Mouse (Mus musculus) A20 (cell line): ENCODE measurements around the gene Wnt9a.
"Not testable (repeated sequence)": the region's sequence is repeated elsewhere in the genome, so short reads cannot be mapped to it uniquely, and the experiment has no call there.

Experiments
- DNase-seq: peaks from one replicate; pipeline ENCODE4 v3.0.0-alpha.2; 2011; ENCODE audit warnings: low read depth, low spot score

The Wnt9a gene

DNA sequence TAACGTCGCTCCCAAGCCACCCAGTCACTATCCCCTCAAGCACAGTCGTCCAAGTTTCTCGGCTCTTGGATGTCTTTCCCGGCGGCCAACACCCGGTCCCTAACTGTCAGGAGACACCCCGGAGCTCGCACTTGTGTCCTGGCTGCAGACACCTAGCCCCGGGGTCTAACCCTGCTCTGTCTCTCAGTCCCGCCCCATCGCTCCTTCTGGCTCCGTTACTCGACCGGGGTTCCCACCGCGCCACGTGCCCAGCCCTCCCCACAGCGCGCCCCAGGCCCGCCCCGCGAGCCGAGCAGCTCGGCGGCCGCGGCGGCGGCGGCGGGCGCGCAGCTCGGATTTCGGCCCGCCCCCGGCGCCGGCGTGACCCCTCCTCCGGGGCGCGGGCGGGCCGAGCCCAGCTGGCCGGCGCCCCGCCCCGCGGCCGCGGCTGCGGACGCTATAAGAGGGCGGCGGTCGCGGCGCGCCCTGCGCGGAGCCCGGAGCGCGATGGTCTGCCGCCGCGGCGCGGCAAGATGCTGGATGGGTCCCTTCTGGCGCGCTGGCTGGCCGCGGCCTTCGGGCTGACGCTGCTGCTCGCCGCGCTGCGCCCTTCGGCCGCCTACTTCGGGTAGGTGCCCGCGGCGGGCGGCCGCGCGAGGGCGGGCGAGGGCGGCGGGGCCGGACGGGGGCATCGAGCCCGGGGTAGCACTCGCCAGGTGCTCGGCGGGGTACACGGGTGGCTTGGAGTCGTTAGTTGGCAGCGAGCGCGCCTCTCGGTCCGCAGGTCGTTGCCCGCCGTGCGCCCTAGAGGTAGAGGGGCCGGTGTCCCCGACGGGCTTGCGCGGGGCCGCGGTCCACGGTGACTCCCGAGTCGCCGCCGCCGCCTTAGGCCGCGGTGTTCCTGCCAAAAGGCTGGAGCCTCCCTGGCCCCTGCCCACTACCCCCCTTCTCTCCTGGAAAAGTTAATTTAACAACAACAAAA is at the start of gene Wnt9a:
Gene Wnt9a, plus strand, starts transcription at position 468 of the 961 bp plus-strand sequence.
- DNase-seq, result no peak

DNA sequence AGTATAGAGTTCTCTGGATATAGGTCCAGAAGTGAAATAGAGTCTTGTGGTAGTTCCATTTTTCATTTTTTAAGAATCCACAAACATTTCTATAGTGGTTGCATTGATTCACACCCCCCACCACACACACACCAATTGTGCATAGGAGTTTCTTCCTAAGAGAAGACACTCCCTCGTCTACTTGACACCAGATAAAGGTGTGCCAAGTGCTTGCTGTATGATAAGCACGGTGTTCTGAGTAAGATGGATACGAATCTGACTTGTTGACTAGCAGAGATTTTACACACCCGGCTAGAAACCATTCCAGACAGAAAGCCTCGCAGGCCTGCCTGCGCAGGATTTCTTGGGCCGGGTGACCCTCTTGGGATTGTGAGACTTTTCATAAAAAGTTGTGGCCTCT is 47.1 kb upstream of the Wnt9a start:
- DNase-seq, result no peak

DNA sequence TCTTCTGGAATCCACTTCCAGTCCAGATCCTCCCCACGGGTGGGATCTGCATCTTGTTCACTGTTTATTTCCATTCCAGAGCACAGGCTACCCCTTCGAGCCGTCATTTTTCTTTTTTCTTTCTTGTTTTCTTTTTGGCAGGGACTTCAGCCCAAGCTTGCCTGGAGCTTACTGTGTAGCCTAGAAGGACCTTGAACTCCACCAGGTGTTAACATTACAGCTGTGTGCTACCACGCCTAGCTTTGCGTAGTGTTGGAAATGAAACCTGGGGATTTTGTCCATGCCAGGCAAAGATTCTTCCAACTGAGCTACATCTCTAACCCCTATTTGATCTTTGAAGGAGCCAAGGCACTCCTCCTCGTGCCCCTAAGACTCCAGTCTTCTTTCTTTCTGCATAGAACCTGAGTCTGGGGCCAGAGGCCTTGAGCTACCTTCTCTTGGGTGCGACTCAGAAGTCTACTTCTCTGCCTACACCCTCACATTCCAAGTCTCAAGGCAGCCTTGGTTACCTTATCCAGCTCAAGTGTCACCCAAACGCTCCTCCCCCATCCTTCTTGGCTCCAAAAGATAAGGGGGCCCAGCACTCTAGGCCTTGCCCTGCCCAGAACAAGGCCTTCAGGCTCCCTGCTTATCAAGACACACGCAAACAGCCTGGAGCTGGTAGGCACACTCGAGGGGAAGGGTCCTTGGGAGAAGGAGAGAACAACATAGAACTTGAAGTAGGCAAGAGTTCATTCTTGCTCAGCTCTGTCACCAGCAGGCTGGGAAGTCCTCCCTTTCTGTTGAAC is 45.8 kb upstream of the Wnt9a start:
- no peak for DNase-seq

DNA sequence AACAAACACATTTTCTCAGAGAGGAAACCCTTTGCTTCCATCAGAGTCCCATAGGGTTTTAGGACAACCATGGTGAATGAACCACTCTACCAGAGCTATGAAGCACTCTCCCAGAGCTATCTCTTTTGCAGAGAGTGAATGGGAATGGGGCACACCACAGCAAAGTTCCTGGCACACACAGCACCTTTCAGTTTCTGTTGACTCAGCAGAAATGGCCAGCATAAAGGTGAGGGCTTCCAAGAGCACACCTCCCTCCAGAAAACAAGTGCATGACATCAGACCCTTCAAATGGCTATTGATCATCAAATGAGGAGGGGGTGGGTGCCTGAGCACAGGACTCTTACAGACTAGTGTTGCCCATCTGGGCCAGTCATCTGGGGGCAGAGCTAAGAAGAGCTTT is 44.4 kb upstream of the Wnt9a start:
- DNase-seq, result no peak

DNA sequence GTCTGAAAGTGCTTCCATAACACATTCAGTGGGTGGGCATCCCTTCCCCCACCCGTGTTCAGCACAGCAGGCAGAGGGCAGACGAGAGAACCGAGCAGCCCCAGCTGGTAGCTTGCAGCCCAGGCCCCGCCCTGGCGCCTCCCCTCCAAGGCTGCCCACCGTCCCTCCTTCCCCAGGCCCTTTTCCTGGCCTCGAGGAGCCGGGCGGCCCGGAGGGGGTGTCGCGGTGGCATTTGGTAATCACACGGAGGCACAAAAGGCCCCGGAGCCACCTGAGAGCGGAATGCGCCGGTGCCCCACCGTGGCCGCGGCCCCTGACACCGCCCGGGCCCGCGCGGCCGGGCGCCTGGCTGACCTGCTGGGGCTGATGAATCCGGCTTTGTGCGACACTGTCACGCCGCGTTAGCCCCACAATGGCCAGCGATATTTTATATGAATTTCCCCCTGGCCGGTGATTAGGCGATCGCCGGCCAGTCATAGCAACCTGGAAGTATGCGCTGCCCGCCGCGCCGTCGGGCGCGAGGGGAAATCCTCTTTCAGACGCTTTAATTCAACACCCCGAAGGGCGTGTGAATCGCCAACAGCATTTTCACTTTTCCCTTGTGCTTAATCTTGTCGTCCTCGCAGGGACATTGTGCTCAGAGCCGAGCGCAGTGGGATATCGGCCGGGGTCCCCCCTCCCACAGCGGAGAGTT is 42.7 kb upstream of the Wnt9a start:
- DNase-seq, result no peak

DNA sequence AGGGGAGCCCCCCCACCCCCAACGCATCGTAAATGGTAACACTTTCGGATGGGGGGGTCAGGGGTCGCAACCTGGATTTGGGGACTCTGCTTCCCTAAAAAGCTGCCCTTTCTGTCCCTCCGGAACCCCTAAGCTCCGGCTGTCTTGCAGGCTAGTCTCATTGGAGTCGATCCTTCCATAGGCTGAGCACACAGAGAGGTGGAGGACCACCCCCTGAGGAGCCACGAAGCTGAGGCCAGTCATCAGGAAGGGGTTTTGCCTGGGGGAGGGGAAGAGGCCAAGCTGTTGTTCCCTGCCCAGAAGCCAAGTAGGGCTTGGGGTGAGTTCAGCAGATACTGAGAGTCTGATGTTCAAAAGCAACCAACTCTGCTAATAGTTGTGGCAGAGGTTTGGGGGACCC is 42.1 kb upstream of the Wnt9a start:
- DNase-seq, result no peak

DNA sequence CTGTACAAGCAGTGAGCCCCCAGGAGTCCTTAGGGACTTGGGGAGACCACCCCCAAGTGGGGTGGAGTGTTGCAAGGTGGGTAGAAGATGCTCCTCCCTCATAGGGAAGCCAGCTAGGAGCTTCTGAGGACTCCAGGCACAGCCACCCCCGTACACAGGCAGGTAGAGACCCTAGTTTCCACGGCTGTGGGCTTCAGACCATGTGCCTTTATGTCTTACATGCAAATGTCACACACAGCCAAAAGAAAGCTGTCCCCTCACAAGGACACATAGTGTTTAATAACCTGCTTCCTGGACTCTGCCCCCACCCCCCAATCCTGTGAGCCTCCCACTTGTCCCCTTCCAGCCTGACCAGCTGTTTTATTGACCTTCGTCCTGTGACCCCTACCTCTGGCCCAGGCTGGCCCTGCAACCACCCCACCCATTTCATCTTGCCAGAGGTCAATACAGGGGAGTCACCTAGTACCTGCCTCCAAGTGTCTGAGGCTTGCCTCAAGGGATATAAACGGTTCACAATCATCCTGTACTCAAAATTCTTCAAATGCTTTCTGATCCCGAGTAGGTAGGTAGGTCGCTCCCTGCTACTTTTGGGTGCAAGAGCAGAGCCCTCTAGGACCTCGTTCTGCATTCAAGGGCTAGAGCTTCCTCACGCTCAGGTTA is 41.4 kb upstream of the Wnt9a start:
- no peak for DNase-seq

DNA sequence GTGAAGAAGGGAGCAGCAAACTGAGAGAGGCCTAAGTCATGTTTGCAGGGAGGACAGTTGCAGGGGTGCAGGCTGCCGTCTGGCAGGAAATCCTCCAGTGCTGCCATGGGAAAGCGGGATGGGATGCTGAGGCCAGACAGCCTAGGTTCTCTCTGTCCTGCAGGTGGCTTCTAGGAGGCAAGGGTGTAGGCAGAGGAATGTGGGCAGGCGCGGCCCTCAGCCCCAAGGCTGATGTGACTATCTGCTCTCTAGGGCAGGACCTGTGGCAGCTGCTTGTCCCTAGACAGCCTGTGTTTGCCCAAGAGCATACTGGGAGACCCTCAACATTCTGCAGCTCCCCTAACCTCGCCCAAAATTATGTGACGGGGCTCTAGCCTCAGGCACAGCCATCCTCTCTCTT is 40.0 kb upstream of the Wnt9a start:
- DNase-seq, result no peak

DNA sequence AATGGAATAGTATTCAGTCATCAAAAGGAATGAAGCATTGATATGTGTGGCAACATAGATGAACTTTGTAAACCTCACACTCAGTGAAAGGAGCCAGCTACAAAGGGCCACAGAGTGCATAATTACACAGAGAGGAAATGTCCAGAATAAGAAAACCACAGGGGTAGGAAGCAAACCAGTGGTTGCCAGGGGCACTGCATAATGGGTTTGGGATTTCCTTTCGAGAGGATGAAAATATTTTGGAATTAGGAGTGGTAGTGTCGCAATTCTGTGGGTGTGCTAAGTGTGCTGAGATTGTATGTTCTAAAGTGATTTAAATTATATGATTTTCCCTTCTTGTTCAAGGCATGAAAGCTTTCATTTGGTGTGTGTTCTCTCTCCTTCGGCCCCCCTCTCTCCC is 32.5 kb upstream of the Wnt9a start:
- no peak for DNase-seq

DNA sequence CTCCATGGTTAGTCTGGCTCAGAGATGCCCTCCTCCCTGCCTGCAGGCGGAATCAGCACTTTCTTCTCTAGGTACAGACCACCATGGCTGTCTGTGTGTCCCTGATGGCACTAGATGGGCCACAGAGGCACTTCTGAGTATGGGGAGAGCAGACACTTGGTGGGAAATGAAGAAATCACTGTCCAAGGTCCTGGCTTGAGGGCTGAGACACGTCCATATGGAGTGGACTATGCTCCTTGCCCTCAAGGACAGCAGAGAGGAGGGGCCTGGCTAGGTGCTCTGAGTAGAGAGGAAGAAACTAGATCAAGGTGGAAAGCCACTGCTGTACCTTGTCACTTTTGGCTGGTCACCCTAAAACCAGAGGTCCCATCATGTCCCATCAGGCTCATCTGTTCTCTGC is 29.9 kb upstream of the Wnt9a start:
- no peak for DNase-seq

DNA sequence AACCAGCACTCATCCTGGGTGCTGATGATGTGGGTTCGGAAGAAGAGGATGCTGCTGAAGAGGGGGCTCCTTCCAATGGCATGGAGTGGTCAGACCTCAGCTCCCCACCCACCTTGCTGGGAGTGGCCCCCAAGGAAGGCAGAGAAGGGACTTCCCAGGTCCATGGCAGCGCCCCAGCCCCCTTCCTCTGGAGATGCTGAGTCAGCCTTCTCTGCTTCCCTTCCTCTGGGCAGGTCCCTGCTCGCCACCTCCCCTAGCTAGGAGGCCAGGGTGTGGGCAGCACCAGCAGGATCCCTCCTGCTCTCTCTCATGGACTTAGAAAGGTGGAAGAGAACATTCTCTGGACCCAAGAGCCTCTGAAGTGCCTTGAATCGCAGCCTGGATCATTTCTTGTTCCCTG is 28.7 kb upstream of the Wnt9a start:
- no peak for DNase-seq

DNA sequence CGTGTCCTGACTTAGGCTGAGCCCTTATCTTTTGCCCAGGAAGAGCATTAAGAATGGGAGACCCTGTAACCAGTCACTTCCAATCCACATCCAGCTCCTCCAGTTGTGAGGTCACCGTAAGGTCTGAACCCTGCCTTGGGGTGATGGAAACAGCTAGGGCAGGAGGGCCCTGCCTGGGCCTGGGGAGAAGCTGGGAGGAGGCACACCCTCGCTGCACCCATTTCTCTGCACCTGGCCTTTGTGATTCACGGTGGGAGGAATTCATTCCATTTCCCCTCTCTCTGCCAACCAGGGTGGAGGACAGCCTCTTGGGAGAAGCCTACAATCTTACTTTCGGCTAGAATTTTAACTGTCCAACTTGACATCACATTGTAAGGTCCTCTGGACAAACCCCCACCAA is 24.6 kb upstream of the Wnt9a start:
- DNase-seq, result no peak

DNA sequence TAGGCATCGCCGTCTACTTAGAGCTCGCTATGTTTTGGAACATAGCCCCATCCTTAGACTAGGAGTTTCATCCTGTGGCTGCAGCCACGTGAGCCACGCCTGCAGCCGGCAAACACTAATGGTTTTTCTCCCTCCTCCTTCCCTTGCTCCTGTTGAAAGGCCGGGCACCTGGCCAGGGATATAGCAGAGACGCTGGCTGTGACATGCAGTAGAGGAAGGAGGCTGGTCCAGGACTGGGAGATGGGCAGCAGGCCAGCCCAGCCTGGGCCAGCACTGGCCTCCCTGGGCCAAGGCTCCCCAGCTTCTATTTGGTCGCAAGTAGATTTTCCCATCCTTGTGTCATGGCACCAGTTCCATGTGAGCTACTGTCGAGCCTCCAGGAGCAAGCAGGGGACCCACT is 23.8 kb upstream of the Wnt9a start:
- DNase-seq, result no peak

DNA sequence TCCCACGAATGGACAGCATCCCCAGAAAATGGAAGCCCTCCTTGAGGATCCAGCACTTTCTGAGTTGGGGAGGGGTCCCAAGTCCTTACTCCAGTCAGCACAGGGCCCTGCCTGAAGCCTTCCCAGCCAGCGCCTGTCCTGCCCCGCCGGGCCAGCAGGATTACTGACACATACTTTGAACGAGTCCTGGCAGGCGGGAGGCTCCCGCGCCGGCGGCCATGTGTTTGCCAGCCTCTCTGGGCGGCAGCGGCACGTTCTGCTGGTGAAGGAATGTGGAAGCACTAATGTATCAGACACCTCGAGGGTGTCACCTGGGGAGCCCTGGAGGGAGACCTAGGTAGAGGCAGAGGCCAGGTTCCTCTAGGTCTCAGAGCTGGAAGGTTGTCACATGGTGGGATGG is 22.6 kb upstream of the Wnt9a start:
- DNase-seq, result no peak

DNA sequence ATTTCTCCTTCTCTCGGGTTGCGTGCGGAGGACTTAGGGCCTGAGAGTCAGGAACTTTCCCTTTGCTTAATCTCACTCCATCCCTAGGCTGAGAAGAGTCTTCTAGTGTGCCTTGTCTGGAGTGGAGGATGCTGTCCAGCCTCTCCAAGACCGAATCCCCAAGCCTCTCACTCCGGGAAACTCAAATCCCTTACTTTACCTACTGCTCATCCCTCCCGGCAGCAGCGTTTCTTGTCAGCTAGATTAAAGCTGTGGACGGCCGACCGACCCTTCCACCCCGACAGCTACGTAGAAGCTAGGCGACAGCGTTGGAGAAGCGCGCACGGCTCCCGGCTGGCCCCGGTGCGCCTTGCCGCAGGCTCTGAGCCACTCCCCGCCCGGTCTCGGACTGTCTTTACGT is 17.0 kb upstream of the Wnt9a start:
- DNase-seq, result no peak

DNA sequence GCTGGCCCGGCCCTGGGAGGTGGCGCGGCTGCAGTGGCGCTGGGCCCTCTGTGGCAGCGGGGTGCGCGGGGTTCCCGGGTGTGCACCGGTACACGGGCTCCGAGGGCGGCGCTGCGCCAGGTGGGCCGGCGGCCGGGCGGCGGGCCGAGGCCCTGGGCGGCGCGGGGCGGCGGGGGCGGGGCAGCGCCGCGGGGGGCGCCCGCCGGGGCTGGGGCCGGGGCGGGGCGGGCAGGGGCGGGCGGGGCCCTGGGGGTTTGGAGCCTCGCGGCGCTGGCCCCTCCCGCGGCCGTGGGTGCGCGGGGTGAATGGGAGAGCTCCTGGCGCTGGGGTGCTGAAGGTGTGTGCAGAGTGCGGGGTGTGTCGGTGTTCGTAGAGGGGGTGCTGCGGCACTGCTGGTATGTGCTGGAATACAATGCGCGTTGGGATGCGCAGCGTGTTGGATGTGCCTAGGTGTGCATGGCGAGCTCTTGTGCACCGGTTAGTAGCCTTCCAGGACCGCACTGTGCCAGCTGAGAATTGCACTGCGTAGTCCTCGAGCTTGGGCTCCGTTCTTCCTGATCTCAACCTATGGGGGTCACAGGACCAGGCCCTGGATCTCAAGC is 15.9 kb upstream of the Wnt9a start, which contains the start of gene Wnt3a:
Gene Wnt3a, minus strand, starts transcription at position 51 of the 602 bp plus-strand sequence.
- DNase-seq, result no peak

DNA sequence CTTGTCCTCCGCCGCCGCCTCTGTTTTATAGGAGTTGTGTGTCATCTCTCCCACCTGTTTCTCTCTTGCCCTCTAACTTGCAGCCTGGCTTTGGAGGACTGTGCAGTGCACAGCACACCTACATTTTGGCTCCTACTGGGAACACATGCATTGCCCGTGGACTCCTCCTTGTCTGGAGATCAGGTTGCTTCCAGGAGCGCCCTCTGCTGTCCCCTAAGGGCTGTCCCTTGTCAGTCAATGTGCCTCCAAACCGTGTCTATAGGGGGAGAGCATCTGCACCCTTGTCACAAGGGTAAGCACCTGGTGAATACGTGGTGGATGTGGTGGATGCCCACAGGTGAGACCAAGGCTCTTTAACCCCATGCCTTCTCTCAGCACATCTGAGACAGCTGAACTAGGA is 13.1 kb upstream of the Wnt9a start:
- peak; percentile 64 for DNase-seq

DNA sequence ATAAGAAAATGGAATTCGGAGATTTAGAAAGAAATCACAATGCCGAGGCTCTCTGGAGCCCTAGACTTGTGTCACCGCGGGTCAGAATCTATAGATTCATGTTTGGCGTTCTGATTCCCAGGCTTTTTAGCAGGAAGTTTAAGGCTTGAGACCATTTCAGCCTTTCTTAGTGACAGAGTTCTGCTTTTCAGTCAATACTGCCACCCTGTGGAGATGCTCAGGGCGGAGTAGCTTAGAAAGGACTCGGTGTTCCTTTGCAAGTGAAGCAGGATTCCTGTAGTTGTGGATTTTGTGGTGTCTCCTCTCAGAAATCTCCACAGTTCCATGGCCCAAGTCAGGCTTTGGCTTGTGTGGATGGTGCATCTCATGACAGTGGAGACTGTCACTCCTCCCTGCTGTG is 8.8 kb upstream of the Wnt9a start:
- DNase-seq, result peak; percentile 32

DNA sequence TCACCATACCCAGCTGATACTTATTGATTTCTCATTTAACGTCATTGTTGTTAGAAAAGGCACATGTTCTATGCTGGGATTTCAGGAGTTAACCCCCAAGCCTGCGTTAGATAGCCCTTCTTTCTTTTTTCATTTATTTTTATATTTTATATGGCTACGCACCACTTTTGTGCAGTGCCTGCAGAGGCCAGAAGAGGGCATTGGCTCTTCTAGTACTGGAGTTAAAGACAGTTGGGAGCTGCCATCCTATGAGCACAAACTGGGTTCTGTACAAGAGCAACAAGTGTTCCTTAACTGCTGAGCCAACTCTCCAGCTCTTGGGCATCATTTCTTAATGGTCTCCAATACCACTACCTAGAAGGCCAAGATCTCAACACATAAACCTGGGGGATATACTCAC is 6.5 kb upstream of the Wnt9a start:
- peak; percentile 40 for DNase-seq

DNA sequence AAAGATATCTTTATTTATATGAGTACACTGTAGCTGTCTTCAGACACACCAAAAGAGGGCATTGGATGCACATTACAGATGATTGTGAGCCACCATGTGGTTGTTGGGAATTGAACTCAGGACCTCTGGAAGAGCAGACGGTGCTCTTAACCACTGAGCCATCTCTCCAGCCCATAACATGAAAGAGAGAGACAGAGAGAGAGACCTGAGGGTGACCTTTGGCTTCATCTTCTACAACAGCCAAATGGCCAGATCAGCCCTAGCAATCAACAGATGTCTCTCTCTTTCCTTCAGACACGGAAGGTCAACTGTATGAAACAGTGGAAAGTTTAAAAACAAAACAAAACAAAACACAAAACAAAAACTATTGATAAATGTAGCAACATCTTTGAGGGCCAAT is 5.7 kb upstream of the Wnt9a start:
- not testable (repeated sequence) for DNase-seq
